Mouse (Mus musculus) cerebellum, adult 18-20 months (tissue): ENCODE data around the gene Ugt2b37.
"Not testable (repeated sequence)": the region's sequence is repeated elsewhere in the genome, so short reads cannot be mapped to it uniquely, and the experiment has no call there.

Experiments
- DNase-seq, 2 experiments: peaks; one replicate each; pipeline ENCODE4 v3.0.0; 2021

Ugt2b37 gene

GRCm38 (mm10) chr5:87254676-87255075 is at the start of gene Ugt2b37:
TSS of gene Ugt2b37 (minus strand) at chr5:87254804.
- DNase-seq, result not testable (repeated sequence)

DNA sequence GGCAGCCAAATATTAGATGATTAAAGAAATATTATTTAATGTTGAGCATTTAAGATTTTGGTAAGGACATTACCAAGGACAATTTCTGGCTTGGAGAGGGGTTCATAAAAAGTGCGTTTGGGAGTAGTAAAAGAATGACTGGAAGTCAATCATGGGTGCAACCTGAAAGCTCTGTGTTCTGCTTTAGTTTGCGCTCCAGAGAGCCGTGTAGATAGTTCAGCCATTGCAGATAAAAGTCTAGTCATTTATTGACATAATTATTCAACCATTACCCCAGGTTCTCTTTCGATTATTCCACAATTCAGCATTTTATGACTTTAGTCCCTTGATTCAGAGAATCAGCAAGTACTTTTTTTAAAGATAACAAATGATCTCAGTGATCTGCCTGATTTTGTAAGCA is 31.6 kb upstream of the Ugt2b37 start:
- DNase-seq, result not testable (repeated sequence)

DNA sequence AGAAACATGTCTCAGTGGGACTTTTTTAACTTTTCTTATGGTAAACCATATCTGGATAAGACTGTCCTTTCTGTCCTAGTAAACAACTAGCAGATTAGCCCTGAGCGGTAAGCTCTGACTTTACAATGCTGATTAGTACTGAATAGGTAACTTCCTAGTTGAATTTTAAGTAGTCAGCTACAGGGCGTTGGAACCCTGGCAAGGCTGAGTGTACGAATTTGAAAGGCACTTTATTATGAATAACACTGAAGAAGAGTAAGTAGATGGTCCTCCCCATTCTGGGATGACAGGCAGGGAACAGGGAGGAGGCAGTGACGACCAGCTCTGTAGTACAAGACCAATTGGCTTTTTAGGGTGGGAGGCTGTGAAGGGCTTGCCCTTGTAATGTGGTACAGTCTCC is 21.4 kb upstream of the Ugt2b37 start:
- DNase-seq, result not testable (repeated sequence)

DNA sequence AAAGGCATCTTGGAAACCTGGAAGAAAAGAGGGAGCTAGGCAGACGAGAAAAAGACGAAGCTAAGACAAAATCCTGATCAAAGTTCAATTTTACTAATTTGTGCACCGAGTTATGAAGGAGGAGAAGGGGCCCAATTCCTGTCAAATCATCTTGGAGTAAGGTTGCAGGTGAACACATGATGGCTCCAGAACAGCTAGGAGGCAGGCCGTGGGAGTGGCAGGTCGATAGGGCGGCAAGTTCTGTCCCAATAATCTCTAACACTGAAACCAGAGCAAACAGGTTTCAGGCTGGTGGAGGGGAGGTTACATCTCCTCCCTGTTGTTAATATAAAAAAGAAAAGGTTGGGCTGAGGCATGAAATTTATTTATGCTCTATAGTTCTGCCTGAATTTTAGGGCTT is 21.0 kb upstream of the Ugt2b37 start:
- no peak for DNase-seq

DNA sequence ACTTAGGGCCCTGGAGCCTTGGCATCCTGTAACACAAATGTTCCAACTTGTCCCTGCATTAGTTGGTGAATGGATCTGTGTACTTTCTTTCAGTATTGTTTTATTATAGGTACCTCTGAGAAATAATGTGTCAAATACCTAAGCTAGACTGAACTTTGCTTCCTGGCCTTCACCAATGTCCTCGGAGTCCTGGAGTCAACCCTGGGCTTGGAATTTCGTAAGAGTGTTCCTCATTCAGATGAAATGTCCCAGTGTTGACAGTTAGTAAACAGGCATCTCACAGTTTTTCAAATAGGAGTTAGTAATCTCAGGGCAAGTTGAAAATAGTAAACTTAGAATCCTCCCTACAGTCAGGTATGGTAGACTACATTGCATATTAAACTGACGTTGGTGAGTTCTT is 1.2 kb upstream of the Ugt2b37 start:
- DNase-seq, result no peak

GRCm38 (mm10) chr5:87242140-87242539 is 12.5 kb downstream of the Ugt2b37 start:
- not testable (repeated sequence) for DNase-seq

- not testable (repeated sequence) for DNase-seq
Observed at GRCm38 (mm10) chr5:87196430-87196829, 58.2 kb downstream of the Ugt2b37 start.
